Mouse (Mus musculus) forebrain, postnatal 0 days (tissue): ENCODE measurements around the gene Gm13057. TPM values are rescaled to one million over a fixed set of nuclear protein-coding genes. Genes with fewer than 3 reads are reported as not detected.
"Not testable (repeated sequence)": the region's sequence is repeated elsewhere in the genome, so short reads cannot be mapped to it uniquely, and the experiment has no call there.

Experiments used
- ATAC-seq: fragments of 200-750 bp; cut with Nextera tagmentation; 2 replicates; pipeline ENCODE4 v1.8.0; 2017; ENCODE audit warnings: mild to moderate bottlenecking, moderate library complexity
- DNase-seq: peaks from one replicate; pipeline ENCODE4 v3.0.0-alpha.2; 2015
- H3K27ac ChIP-seq: fragments of 300-500 bp; sonication (generic); 2 replicates; pipeline ENCODE4 v1.5.1; 2014; ENCODE audit warnings: low read depth, mild to moderate bottlenecking, antibody characterized with exemption, low read length, moderate library complexity, mixed read lengths
- H3K27me3 ChIP-seq: fragments of 300-500 bp; sonication (generic); 2 replicates; pipeline ENCODE4 v1.6.1; 2014; ENCODE audit warnings: mild to moderate bottlenecking, low read length, mixed read lengths; ENCODE audit not compliant: insufficient read depth
- H3K36me3 ChIP-seq: fragments of 300-500 bp; sonication (generic); 2 replicates; pipeline ENCODE4 v1.6.1; 2014; ENCODE audit warnings: mild to moderate bottlenecking, moderate library complexity; ENCODE audit not compliant: insufficient read depth
- H3K4me1 ChIP-seq: fragments of 300-500 bp; sonication (generic); 2 replicates; pipeline ENCODE4 v1.6.1; 2014; ENCODE audit warnings: antibody characterized with exemption; ENCODE audit not compliant: insufficient read depth
- H3K4me2 ChIP-seq: fragments of 300-500 bp; sonication (generic); 2 replicates; pipeline ENCODE4 v1.6.1; 2014; ENCODE audit warnings: low read depth, mild to moderate bottlenecking, moderate library complexity
- H3K4me3 ChIP-seq: fragments of 300-500 bp; sonication (generic); 2 replicates; pipeline ENCODE4 v1.5.1; 2014; ENCODE audit warnings: low read depth, low read length, mixed read lengths
- H3K9ac ChIP-seq: fragments of 300-500 bp; sonication (generic); 2 replicates; pipeline ENCODE4 v1.6.1; 2014; ENCODE audit warnings: mild to moderate bottlenecking
- H3K9me3 ChIP-seq: fragments of 300-500 bp; sonication (generic); 2 replicates; pipeline ENCODE4 v1.6.1; 2016; ENCODE audit warnings: low read length
- CTCF ChIP-seq: sonication (generic); IDR thresholded peaks from 2 replicates; pipeline ENCODE4 v1.5.1; 2016; ENCODE audit warnings: antibody characterized with exemption, control low read depth, low read depth
- WGBS: fragments of 180-500 bp; shearing (Covaris S2); extraction: QIAGEN DNeasy Blood & Tissue Kit; methylation state at CpG from one replicate; pipeline ENCODE4 v1.1.7; 2014; 5-methylcytosine and 5-hydroxymethylcytosine counted together
- polyA plus RNA-seq: library from polyadenylated mRNA; unstranded; fragments of >200 nt; fragmentation: Nextera tagmentation; extraction: Ambion mirVana; gene quantifications from 2 replicates; pipeline ENCODE4 v1.2.1, GENCODE M21; 2015
- total RNA-seq: library from RNA; depleted of rRNA; stranded (reverse); fragments of >200 nt; gene quantifications from 2 replicates; pipeline ENCODE4 v1.2.3, GENCODE M21; 2014; rRNA removed

The Gm13057 gene
- total RNA-seq, result not detected in 2 replicates
- polyA plus RNA-seq, result not detected in 2 replicates

- H3K4me2 ChIP-seq, H3K4me3 ChIP-seq, H3K27ac ChIP-seq, H3K9me3 ChIP-seq, H3K4me1 ChIP-seq, DNase-seq, H3K27me3 ChIP-seq, H3K9ac ChIP-seq, ATAC-seq, H3K36me3 ChIP-seq: not testable (repeated sequence)
- WGBS, result no CpG with 5 or more reads among the region's 3 CpGs
Observed at GRCm38 (mm10) chr4:143551400-143551799, at the start of gene Gm13057, which contains the start of gene BC080695. Gene Gm13057, plus strand, starts transcription at chr4:143551709. Gene BC080695, plus strand, starts transcription at chr4:143551700.

GRCm38 (mm10) chr4:143511043-143511442, 40.5 kb upstream of the Gm13057 start, which contains the start of gene Gm13043:
Gene Gm13043, plus strand, starts transcription at chr4:143511343.
- H3K9ac ChIP-seq, result no peak within 1 kb of the TSS
- DNase-seq, result no peak
- no peak within 1 kb of the TSS for H3K4me2 ChIP-seq
- no peaks in the 10 kb centered on the region for H3K27me3 ChIP-seq
- no peak within 1 kb of the TSS for H3K27ac ChIP-seq
- no peaks in the 10 kb centered on the region for H3K4me1 ChIP-seq
- no peak within 1 kb of the TSS for H3K4me3 ChIP-seq
- 89% methylated on average over 3 of the region's 3 CpGs for WGBS
- H3K9me3 ChIP-seq, result no peaks in the 10 kb centered on the region
- no peaks in the 10 kb centered on the region for H3K36me3 ChIP-seq
- TF ChIP-seq CTCF, result no peak
- ATAC-seq, result no peak

- WGBS, result no CpG with 5 or more reads among the region's 3 CpGs
Observed at GRCm38 (mm10) chr4:143535654-143536053, 15.9 kb upstream of the Gm13057 start, which contains the start of gene Gm13040. Gene Gm13040, plus strand, starts transcription at chr4:143535954.

More at GRCm38 (mm10) chr4:143535654-143536053, 15.9 kb upstream of the Gm13057 start, which contains the start of gene Gm13040:
- not testable (repeated sequence) for H3K36me3 ChIP-seq, H3K4me2 ChIP-seq, H3K9me3 ChIP-seq, H3K27me3 ChIP-seq, H3K4me3 ChIP-seq, H3K9ac ChIP-seq, H3K4me1 ChIP-seq, H3K27ac ChIP-seq, ATAC-seq, DNase-seq

Other genes starting within 250 kb of the Gm13057 start
- gene Lrrc38, start 202.0 kb upstream of the Gm13057 start, total RNA-seq, result 0.08 and 0.29 TPM in 2 replicates
- gene Lrrc38, start 202.0 kb upstream of the Gm13057 start, polyA plus RNA-seq, result 0.35 and 0.43 TPM in 2 replicates
- gene Pramel1, start 157.3 kb upstream of the Gm13057 start, total RNA-seq, result not detected in 2 replicates
- not detected in 2 replicates for gene Pramel1, start 157.3 kb upstream of the Gm13057 start, polyA plus RNA-seq
- 38.3 and 49.5 TPM in 2 replicates for gene Pramef8, start 139.3 kb upstream of the Gm13057 start, total RNA-seq
- 17.3 and 17.4 TPM in 2 replicates for gene Pramef8, start 139.3 kb upstream of the Gm13057 start, polyA plus RNA-seq
- gene Oog4, start 101.4 kb upstream of the Gm13057 start, total RNA-seq, result not detected in 2 replicates
- gene Oog4, start 101.4 kb upstream of the Gm13057 start, polyA plus RNA-seq, result not detected in 2 replicates
- not detected in 2 replicates for gene Gm13043, start 40.4 kb upstream of the Gm13057 start, total RNA-seq
- gene Gm13043, start 40.4 kb upstream of the Gm13057 start, polyA plus RNA-seq, result not detected in 2 replicates
- gene Gm13040, start 15.8 kb upstream of the Gm13057 start, total RNA-seq, result not detected in 2 replicates
- gene Gm13040, start 15.8 kb upstream of the Gm13057 start, polyA plus RNA-seq, result not detected in 2 replicates
- not detected in 2 replicates for gene BC080695, start within 50 bp of the Gm13057 start, total RNA-seq
- not detected in 2 replicates for gene BC080695, start within 50 bp of the Gm13057 start, polyA plus RNA-seq
- not detected in 2 replicates for gene Gm13083, start 63.3 kb downstream of the Gm13057 start, total RNA-seq
- gene Gm13083, start 63.3 kb downstream of the Gm13057 start, polyA plus RNA-seq, result not detected in 2 replicates
- gene Gm13088, start 105.5 kb downstream of the Gm13057 start, total RNA-seq, result not detected in 2 replicates
- gene Gm13088, start 105.5 kb downstream of the Gm13057 start, polyA plus RNA-seq, result not detected in 2 replicates
- gene Gm13089, start 151.0 kb downstream of the Gm13057 start, total RNA-seq, result not detected in 2 replicates
- gene Gm13089, start 151.0 kb downstream of the Gm13057 start, polyA plus RNA-seq, result not detected in 2 replicates
- not detected in 2 replicates for gene Gm13078, start 167.7 kb downstream of the Gm13057 start, total RNA-seq
- gene Gm13078, start 167.7 kb downstream of the Gm13057 start, polyA plus RNA-seq, result not detected in 2 replicates
- not detected in 2 replicates for gene Gm13023, start 237.6 kb downstream of the Gm13057 start, total RNA-seq
- gene Gm13023, start 237.6 kb downstream of the Gm13057 start, polyA plus RNA-seq, result not detected in 2 replicates